Mouse (Mus musculus) stomach, embryonic 16.5 days (tissue): Measurements from ENCODE around the gene Lhfpl3. TPM values are rescaled to one million over a fixed set of nuclear protein-coding genes. Genes with fewer than 3 reads are reported as not detected.

ENCODE experiments used
- ATAC-seq: fragments of 200-750 bp; cut with Nextera tagmentation; 2 replicates; pipeline ENCODE4 v1.8.0; 2017; ENCODE audit warnings: moderate number of reproducible peaks, moderate TSS enrichment; ENCODE audit not compliant: insufficient read depth, low FRiP score
- H3K27ac ChIP-seq: fragments of 300-500 bp; sonication (generic); 2 replicates; pipeline ENCODE4 v1.5.1; 2014; ENCODE audit warnings: low read length
- H3K27me3 ChIP-seq: fragments of 300-500 bp; sonication (generic); 2 replicates; pipeline ENCODE4 v1.6.1; 2014; ENCODE audit warnings: low read length, control low read depth, mixed read lengths; ENCODE audit not compliant: control insufficient read depth, insufficient read depth
- H3K36me3 ChIP-seq: fragments of 300-500 bp; sonication (generic); 2 replicates; pipeline ENCODE4 v1.6.1; 2014; ENCODE audit warnings: low read length; ENCODE audit not compliant: control insufficient read depth, insufficient read depth
- H3K4me1 ChIP-seq: fragments of 300-500 bp; sonication (generic); 2 replicates; pipeline ENCODE4 v1.6.1; 2014; ENCODE audit warnings: low read length, control low read depth, mixed read lengths; ENCODE audit not compliant: control insufficient read depth, insufficient read depth
- H3K4me2 ChIP-seq: fragments of 300-500 bp; sonication (generic); 2 replicates; pipeline ENCODE4 v1.6.1; 2014; ENCODE audit warnings: low read depth, low read length, mixed read lengths
- H3K4me3 ChIP-seq: fragments of 300-500 bp; sonication (generic); replicated peaks from 2 replicates; pipeline ENCODE4 v1.5.1; 2014; ENCODE audit warnings: mild to moderate bottlenecking, low read length
- H3K9ac ChIP-seq: fragments of 300-500 bp; sonication (generic); 2 replicates; pipeline ENCODE4 v1.6.1; 2014; ENCODE audit warnings: low read length
- H3K9me3 ChIP-seq: fragments of 300-500 bp; sonication (generic); replicated peaks from 2 replicates; pipeline ENCODE4 v1.6.1; 2016; ENCODE audit warnings: low read length, control low read depth; ENCODE audit not compliant: control insufficient read depth
- WGBS: fragments of 180-500 bp; shearing (Covaris S2); extraction: QIAGEN DNeasy Blood & Tissue Kit; methylation state at CpG from one replicate; pipeline ENCODE4 v1.1.7; 2014; 5-methylcytosine and 5-hydroxymethylcytosine counted together
- microRNA-seq: library from miRNA; unstranded; fragments of <30 nt; microRNA quantifications from one replicate; pipeline ENCODE4, GENCODE M21; 2016
- polyA plus RNA-seq: library from polyadenylated mRNA; unstranded; fragments of >200 nt; fragmentation: Nextera tagmentation; extraction: Ambion mirVana; gene quantifications from 2 replicates; pipeline ENCODE4 v1.2.1, GENCODE M21; 2015

Gene Lhfpl3
- polyA plus RNA-seq, 1 experiment from 2014 or later: 0.22 TPM

GRCm38 (mm10) chr5:23273309-23273708 is 527.5 kb downstream of the Lhfpl3 start:
- Histone ChIP-seq H3K4me2 (no peak overlapping the region), H3K27ac (no peak overlapping the region), H3K27me3 (no peaks in the 10 kb centered on the region), H3K4me1 (no peaks in the 10 kb centered on the region), H3K4me3 (no peak overlapping the region), H3K9me3 (no peaks in the 10 kb centered on the region), H3K36me3 (no peaks in the 10 kb centered on the region), H3K9ac (no peak overlapping the region)
- ATAC-seq: no peak
- 66% methylated on average over 3 of the region's 3 CpGs for WGBS

DNA sequence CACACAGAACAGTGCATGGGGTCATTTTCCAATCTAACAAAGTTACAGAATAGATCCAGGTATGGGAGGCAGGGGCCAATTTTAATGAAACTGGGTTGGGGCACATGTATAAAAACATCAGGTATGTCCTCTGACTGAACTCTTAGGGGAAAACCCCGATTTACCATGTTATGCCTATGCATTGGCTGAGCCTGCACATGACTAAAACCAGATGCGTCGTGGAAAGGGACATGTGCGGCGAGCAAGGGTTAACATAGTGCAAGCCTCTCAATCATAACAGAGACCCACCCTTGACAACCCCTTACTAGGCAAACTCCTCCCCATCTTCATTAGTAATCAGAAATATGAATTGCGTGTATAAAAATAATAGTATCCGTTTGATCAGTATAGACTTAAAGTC is 533.5 kb downstream of the Lhfpl3 start:
- WGBS: 83% methylated on average over 7 of the region's 7 CpGs
- no peak overlapping the region for H3K9ac ChIP-seq
- H3K27ac ChIP-seq: no peak overlapping the region
- no peaks in the 10 kb centered on the region for H3K36me3 ChIP-seq
- no peak for ATAC-seq
- H3K4me1 ChIP-seq: no peaks in the 10 kb centered on the region
- H3K27me3 ChIP-seq: no peaks in the 10 kb centered on the region
- H3K4me3 ChIP-seq: no peak overlapping the region
- H3K4me2 ChIP-seq: no peak overlapping the region
- H3K9me3 ChIP-seq: no peaks in the 10 kb centered on the region

DNA sequence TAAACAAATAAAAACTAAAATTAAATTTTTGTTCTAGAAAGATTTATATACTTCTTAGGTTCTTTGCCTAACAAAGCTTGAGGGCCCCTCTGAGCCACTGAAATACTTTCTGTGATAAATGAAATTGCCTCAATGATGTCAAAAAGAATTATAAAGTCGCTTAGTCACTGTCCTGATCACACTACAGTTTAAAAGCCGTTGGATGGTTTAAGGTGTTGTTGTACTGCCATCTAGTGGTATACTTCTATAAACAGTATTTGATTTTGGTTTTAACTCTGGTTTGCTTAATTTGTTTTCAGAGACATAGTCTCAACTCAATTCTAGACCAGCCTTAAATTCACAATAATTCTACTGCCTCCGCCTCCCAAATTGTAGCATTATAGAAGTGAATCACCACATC is 539.0 kb downstream of the Lhfpl3 start:
- H3K4me1 ChIP-seq: no peaks in the 10 kb centered on the region
- H3K36me3 ChIP-seq: no peaks in the 10 kb centered on the region
- no peak for ATAC-seq
- 17% methylated on average over 3 of the region's 3 CpGs for WGBS
- no peaks in the 10 kb centered on the region for H3K27me3 ChIP-seq
- no peak overlapping the region for H3K27ac ChIP-seq
- H3K4me2 ChIP-seq: no peak overlapping the region
- H3K9ac ChIP-seq: no peak overlapping the region
- H3K4me3 ChIP-seq: no peak overlapping the region
- H3K9me3 ChIP-seq: no peaks in the 10 kb centered on the region

DNA sequence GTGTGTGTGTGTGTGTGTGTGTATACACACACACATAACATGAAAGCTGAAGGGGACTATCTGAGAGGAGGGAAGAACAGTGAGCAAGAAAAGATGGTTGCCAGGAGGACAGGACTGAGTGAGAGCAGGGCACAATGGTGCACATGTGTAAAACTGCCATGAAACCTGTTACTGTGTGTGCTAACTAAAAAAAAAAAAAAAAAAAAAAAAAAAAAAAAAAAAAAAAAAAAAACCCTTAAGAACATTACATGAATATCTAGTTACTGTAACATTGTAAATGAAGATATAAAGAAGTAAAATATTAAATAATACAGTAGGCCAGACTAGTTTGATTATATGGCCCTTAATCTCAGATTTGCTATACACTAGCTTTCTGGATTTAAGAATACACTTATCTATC is 543.3 kb downstream of the Lhfpl3 start:
- ATAC-seq: no peak
- H3K4me3 ChIP-seq: no peak overlapping the region
- H3K27me3 ChIP-seq: no peaks in the 10 kb centered on the region
- H3K4me2 ChIP-seq: no peak overlapping the region
- H3K36me3 ChIP-seq: no peaks in the 10 kb centered on the region
- H3K9me3 ChIP-seq: no peaks in the 10 kb centered on the region
- H3K4me1 ChIP-seq: no peaks in the 10 kb centered on the region
- H3K27ac ChIP-seq: no peak overlapping the region
- H3K9ac ChIP-seq: no peak overlapping the region

Small RNAs within 50 kb of the gene (microRNA-seq; reads per million reads assigned to microRNA genes)
- gene Gm28022 (not detected), gene Gm44363 (not detected)

Other genes starting within 250 kb of the Lhfpl3 start
- gene Orc5, start 195.6 kb upstream of the Lhfpl3 start, polyA plus RNA-seq: 34.2 and 36.8 TPM in 2 replicates